Mouse (Mus musculus) hindbrain, embryonic 14.5 days (tissue): Measurements from ENCODE around the gene Heatr3. TPM values are rescaled to one million over a fixed set of nuclear protein-coding genes. Genes with fewer than 3 reads are reported as not detected.

Experiments used
- ATAC-seq: fragments of 200-750 bp; cut with Nextera tagmentation; 2 replicates; pipeline ENCODE4 v1.8.0; 2017; ENCODE audit warnings: moderate number of reproducible peaks, mild to moderate bottlenecking, moderate TSS enrichment, moderate library complexity; ENCODE audit not compliant: low FRiP score
- DNase-seq: peaks from one replicate; pipeline ENCODE4 v3.0.0-alpha.2; 2015; ENCODE audit warnings: low spot score
- H3K27ac ChIP-seq: fragments of 300-500 bp; sonication (generic); 2 replicates; pipeline ENCODE4 v1.5.1; 2014; ENCODE audit warnings: mild to moderate bottlenecking, moderate library complexity
- H3K27me3 ChIP-seq: fragments of 300-500 bp; sonication (generic); 2 replicates; pipeline ENCODE4 v1.6.1; 2014; ENCODE audit warnings: mild to moderate bottlenecking, low read length, mixed read lengths; ENCODE audit not compliant: control insufficient read depth, insufficient read depth
- H3K36me3 ChIP-seq: fragments of 300-500 bp; sonication (generic); replicated peaks from 2 replicates; pipeline ENCODE4 v1.6.1; 2014; ENCODE audit not compliant: control insufficient read depth, insufficient read depth
- H3K4me1 ChIP-seq: fragments of 300-500 bp; sonication (generic); replicated peaks from 2 replicates; pipeline ENCODE4 v1.6.1; 2014; ENCODE audit warnings: antibody characterized with exemption, low read length, mixed read lengths; ENCODE audit not compliant: control insufficient read depth, insufficient read depth
- H3K4me2 ChIP-seq: fragments of 300-500 bp; sonication (generic); replicated peaks from 2 replicates; pipeline ENCODE4 v1.6.1; 2014; ENCODE audit warnings: mild to moderate bottlenecking, moderate library complexity
- H3K4me3 ChIP-seq: fragments of 300-500 bp; sonication (generic); replicated peaks from 2 replicates; pipeline ENCODE4 v1.5.1; 2014; ENCODE audit warnings: mild to moderate bottlenecking, low read length
- H3K9ac ChIP-seq: fragments of 300-500 bp; sonication (generic); 2 replicates; pipeline ENCODE4 v1.6.1; 2014
- H3K9me3 ChIP-seq: fragments of 300-500 bp; sonication (generic); 2 replicates; pipeline ENCODE4 v1.6.1; 2016; ENCODE audit warnings: low read length; ENCODE audit not compliant: control insufficient read depth
- WGBS: fragments of 180-500 bp; shearing (Covaris S2); extraction: QIAGEN DNeasy Blood & Tissue Kit; methylation state at CpG from one replicate; pipeline ENCODE4 v1.1.7; 2014; 5-methylcytosine and 5-hydroxymethylcytosine counted together
- polyA plus RNA-seq: library from polyadenylated mRNA; unstranded; fragments of >200 nt; fragmentation: Nextera tagmentation; extraction: Ambion mirVana; gene quantifications from 2 replicates; pipeline ENCODE4 v1.2.1, GENCODE M21; 2014

The Heatr3 gene
- 39.0 and 39.2 TPM in 2 replicates for polyA plus RNA-seq

GRCm38 (mm10) chr8:88137748-88138484 is at the start of gene Heatr3:
Gene Heatr3, plus strand, starts transcription at chr8:88137855.
- Histone ChIP-seq H3K9me3 (no peaks in the 10 kb centered on the region), H3K4me1 (peaks cover 12% of the 10 kb centered on the region; the same call in 1 of the 2 replicates), H3K27me3 (no peaks in the 10 kb centered on the region), H3K27ac (peak within 1 kb of the TSS; percentile 98), H3K36me3 (peaks cover 65% of the 10 kb centered on the region), H3K4me3 (peak within 1 kb of the TSS; percentile 99), H3K9ac (peak within 1 kb of the TSS; percentile 93), H3K4me2 (peak within 1 kb of the TSS; percentile 74)
- under 1% methylated on average over 63 of the region's 79 CpGs for WGBS
- ATAC-seq = peak; percentile 96
- peak; percentile 96 for DNase-seq

GRCm38 (mm10) chr8:88088006-88088405 is 49.6 kb upstream of the Heatr3 start:
- no peak for DNase-seq
- H3K4me3 ChIP-seq = no peak overlapping the region
- ATAC-seq = no peak
- H3K4me2 ChIP-seq = no peak overlapping the region
- H3K27me3 ChIP-seq = no peaks in the 10 kb centered on the region
- no peaks in the 10 kb centered on the region for H3K4me1 ChIP-seq
- no peak overlapping the region for H3K27ac ChIP-seq
- no peaks in the 10 kb centered on the region for H3K36me3 ChIP-seq
- no peak overlapping the region for H3K9ac ChIP-seq
- H3K9me3 ChIP-seq = no peaks in the 10 kb centered on the region

DNA sequence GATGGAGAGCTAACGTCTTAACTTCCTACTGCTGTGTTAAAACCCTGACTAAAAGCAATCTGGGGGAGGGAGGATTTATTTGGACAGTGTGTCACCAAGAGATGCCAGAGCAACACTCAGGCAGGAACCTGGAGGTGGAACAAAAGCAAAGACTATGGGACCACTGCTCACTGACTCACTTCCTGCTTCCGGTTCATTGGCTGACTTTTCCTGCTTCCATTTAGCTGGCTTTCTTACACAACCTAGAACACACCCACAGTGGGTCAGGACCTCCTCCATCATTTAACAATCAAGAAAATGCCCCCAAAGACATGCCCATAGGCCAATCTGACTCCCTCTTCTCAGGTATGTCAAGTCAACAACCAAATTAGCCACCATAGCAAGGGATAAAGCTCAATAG is 46.0 kb upstream of the Heatr3 start:
- H3K36me3 ChIP-seq = no peaks in the 10 kb centered on the region
- no peak for DNase-seq

GRCm38 (mm10) chr8:88093367-88093766 is 44.3 kb upstream of the Heatr3 start:
- no peaks in the 10 kb centered on the region for H3K27me3 ChIP-seq
- no peaks in the 10 kb centered on the region for H3K36me3 ChIP-seq
- no peaks in the 10 kb centered on the region for H3K9me3 ChIP-seq
- no peak overlapping the region for H3K4me2 ChIP-seq
- no peak overlapping the region for H3K4me3 ChIP-seq
- no peak for DNase-seq
- no peak overlapping the region for H3K27ac ChIP-seq
- no peaks in the 10 kb centered on the region for H3K4me1 ChIP-seq
- ATAC-seq = no peak
- 79% methylated on average over 4 of the region's 4 CpGs for WGBS
- no peak overlapping the region for H3K9ac ChIP-seq

More for the DNA sequence above, 46.0 kb upstream of the Heatr3 start:
- H3K4me2 ChIP-seq = no peak overlapping the region
- H3K4me3 ChIP-seq = no peak overlapping the region
- H3K27me3 ChIP-seq = no peaks in the 10 kb centered on the region
- no peaks in the 10 kb centered on the region for H3K4me1 ChIP-seq
- no peaks in the 10 kb centered on the region for H3K9me3 ChIP-seq
- no peak for ATAC-seq
- H3K9ac ChIP-seq = no peak overlapping the region
- 95% methylated on average over 2 of the region's 2 CpGs for WGBS
- no peak overlapping the region for H3K27ac ChIP-seq

DNA sequence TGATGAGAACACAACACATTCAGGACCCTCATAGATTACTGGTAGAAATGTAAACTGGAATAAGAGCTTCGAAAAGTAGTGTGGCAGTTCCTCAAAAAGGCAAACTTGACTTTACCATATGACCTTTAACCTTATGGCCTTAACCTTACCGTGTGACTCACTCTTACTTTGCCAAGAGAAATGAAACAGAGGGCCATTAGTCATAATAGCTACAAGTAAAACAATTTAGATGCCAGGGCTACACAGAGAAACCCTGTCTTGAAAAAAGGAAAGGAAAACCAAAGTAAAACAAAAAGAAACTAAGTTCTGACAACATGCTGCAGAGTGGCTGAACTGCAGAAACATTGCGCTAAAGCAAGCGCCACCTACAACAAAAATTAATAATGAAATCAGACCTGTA is 38.8 kb upstream of the Heatr3 start:
- ATAC-seq = no peak

GRCm38 (mm10) chr8:88099526-88099925 is 38.1 kb upstream of the Heatr3 start:
- H3K27ac ChIP-seq = no peak overlapping the region
- no peak overlapping the region for H3K4me2 ChIP-seq
- no peak overlapping the region for H3K9ac ChIP-seq
- 5% methylated on average over 1 of the region's 1 CpGs for WGBS
- H3K4me1 ChIP-seq = no peaks in the 10 kb centered on the region
- DNase-seq = peak; percentile 66
- ATAC-seq = no peak
- H3K9me3 ChIP-seq = no peaks in the 10 kb centered on the region
- no peak overlapping the region for H3K4me3 ChIP-seq
- H3K27me3 ChIP-seq = no peaks in the 10 kb centered on the region
- H3K36me3 ChIP-seq = no peaks in the 10 kb centered on the region

More for the DNA sequence above, 38.8 kb upstream of the Heatr3 start:
- no peaks in the 10 kb centered on the region for H3K36me3 ChIP-seq
- H3K4me1 ChIP-seq = no peaks in the 10 kb centered on the region
- no peaks in the 10 kb centered on the region for H3K27me3 ChIP-seq
- H3K9me3 ChIP-seq = no peaks in the 10 kb centered on the region
- no peak overlapping the region for H3K27ac ChIP-seq
- DNase-seq = no peak
- no peak overlapping the region for H3K9ac ChIP-seq
- no peak overlapping the region for H3K4me3 ChIP-seq
- WGBS = 89% methylated on average over 4 of the region's 4 CpGs
- H3K4me2 ChIP-seq = no peak overlapping the region

DNA sequence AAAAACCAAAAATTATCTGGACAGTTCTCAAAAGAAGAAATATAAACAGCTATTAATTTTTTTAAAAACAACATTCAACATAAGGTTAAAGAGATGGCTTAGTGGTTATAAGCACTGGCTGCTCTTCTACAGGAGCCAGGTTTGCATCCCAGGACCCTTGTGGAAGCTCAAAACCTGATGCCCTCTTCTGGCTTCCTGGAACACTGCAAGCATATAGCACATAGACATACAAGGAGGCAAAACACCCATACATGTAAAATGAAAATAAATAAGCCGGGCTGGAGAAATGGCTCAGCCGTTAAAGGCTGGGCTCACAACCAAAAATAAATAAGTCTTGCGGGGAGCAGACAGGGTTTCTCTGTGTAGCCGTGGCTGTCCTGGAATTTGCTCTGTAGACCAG is 28.4 kb upstream of the Heatr3 start:
- WGBS = 93% methylated on average over 4 of the region's 4 CpGs
- no peak overlapping the region for H3K27ac ChIP-seq
- H3K36me3 ChIP-seq = no peaks in the 10 kb centered on the region
- DNase-seq = no peak
- no peak overlapping the region for H3K4me3 ChIP-seq
- H3K9ac ChIP-seq = no peak overlapping the region
- no peak overlapping the region for H3K4me2 ChIP-seq
- ATAC-seq = no peak
- no peaks in the 10 kb centered on the region for H3K9me3 ChIP-seq
- no peaks in the 10 kb centered on the region for H3K4me1 ChIP-seq
- no peaks in the 10 kb centered on the region for H3K27me3 ChIP-seq

- peak; percentile 100 for ATAC-seq
- peak within 1 kb of the TSS; percentile 81 for H3K9ac ChIP-seq
- H3K4me3 ChIP-seq = peak within 1 kb of the TSS; percentile 79
- H3K27ac ChIP-seq = 0 out of 2 replicates have a peak within 1 kb of the TSS, but pooled peaks have one; percentile 47
- H3K36me3 ChIP-seq = peaks cover 24% of the 10 kb centered on the region
- H3K4me1 ChIP-seq = peaks cover 9% of the 10 kb centered on the region
- under 1% methylated on average over 48 of the region's 49 CpGs for WGBS
- no peaks in the 10 kb centered on the region for H3K27me3 ChIP-seq
- no peaks in the 10 kb centered on the region for H3K9me3 ChIP-seq
- H3K4me2 ChIP-seq = peak within 1 kb of the TSS; percentile 67
- DNase-seq = peak; percentile 99
These were observed 19.1 kb upstream of the Heatr3 start, which contains the start of gene Cnep1r1 for GRCm38 (mm10) chr8:88118456-88119036. Gene Cnep1r1, plus strand, starts transcription at chr8:88118769.

DNA sequence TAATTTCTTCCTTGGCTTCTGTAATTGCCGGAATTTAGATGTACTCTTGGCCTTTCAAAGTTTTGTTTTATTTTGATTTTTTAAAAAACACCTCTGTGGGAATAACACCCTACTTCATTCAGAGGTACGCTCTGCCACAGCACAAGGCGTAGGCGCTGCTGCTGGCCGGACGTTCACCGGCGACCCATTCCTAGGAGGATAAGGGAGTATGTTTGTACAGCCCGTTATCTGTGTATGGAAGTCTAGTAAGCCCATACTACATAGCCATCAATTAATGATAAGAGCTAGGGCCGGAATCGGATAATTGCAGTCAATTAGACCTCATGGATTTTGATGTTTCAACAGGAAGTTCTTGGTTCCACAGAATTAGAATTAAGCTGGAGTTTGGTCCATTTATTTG is 18.6 kb upstream of the Heatr3 start:
- H3K27me3 ChIP-seq = no peaks in the 10 kb centered on the region
- ATAC-seq = no peak
- H3K4me2 ChIP-seq = peak overlapping the region; percentile 67
- DNase-seq = no peak
- 1% methylated on average over 11 of the region's 11 CpGs for WGBS
- H3K27ac ChIP-seq = 0 out of 2 replicates have a peak overlapping the region, but pooled peaks have one; percentile 47
- peaks cover 9% of the 10 kb centered on the region for H3K4me1 ChIP-seq
- H3K9ac ChIP-seq = peak overlapping the region; percentile 81
- H3K4me3 ChIP-seq = peak overlapping the region; percentile 79
- no peaks in the 10 kb centered on the region for H3K9me3 ChIP-seq
- peaks cover 26% of the 10 kb centered on the region for H3K36me3 ChIP-seq
